Mouse (Mus musculus) C2C12 (cell line): Measurements from ENCODE around the gene Pln. TPM values are rescaled to one million over a fixed set of nuclear protein-coding genes. Genes with fewer than 3 reads are reported as not detected.

ENCODE experiments used
- H3K27me3 ChIP-seq: one replicate; pipeline ENCODE4 v1.6.1; 2011; ENCODE audit not compliant: control insufficient read depth, insufficient read depth, insufficient read length
- H3K36me3 ChIP-seq: one replicate; pipeline ENCODE4 v1.6.1; 2011; ENCODE audit not compliant: control insufficient read depth, insufficient read depth
- H3K4me3 ChIP-seq: one replicate; pipeline ENCODE4 v1.5.1; 2011; ENCODE audit warnings: mild to moderate bottlenecking, control low read depth; ENCODE audit not compliant: poor library complexity, insufficient read depth, severe bottlenecking
- H3K79me2 ChIP-seq: one replicate; pipeline ENCODE4 v1.6.1; 2011; ENCODE audit not compliant: control insufficient read depth, insufficient read depth
- H3K79me3 ChIP-seq: one replicate; pipeline ENCODE4 v1.6.1; 2011; ENCODE audit warnings: low read depth, control low read depth
- H3ac ChIP-seq: one replicate; pipeline ENCODE3; 2011; ENCODE audit warnings: low read depth; ENCODE audit not compliant: control insufficient read depth, insufficient read length
- CEBPB ChIP-seq: IDR thresholded peaks from one replicate; pipeline ENCODE4 v1.6.1; 2011; ENCODE audit warnings: low read depth, mild to moderate bottlenecking, control low read depth, moderate library complexity
- CTCF ChIP-seq: IDR thresholded peaks from one replicate; pipeline ENCODE4 v1.5.1; 2011; ENCODE audit not compliant: control insufficient read depth, insufficient read depth, insufficient read length
- FOSL1 ChIP-seq: IDR thresholded peaks from one replicate; pipeline ENCODE4 v1.8.0; 2011; ENCODE audit warnings: mild to moderate bottlenecking, low read length; ENCODE audit not compliant: poor library complexity, insufficient read depth, severe bottlenecking
- MAX ChIP-seq: IDR thresholded peaks from one replicate; pipeline ENCODE4 v1.6.1; 2011; ENCODE audit warnings: mild to moderate bottlenecking, control low read depth
- MYOD1 ChIP-seq: IDR thresholded peaks from one replicate; pipeline ENCODE4 v1.6.1; 2011; ENCODE audit warnings: low read depth; ENCODE audit not compliant: control insufficient read depth, insufficient read length
- MYOG ChIP-seq: IDR thresholded peaks from one replicate; pipeline ENCODE4 v1.6.1; 2011; ENCODE audit not compliant: control insufficient read depth, insufficient read length; ENCODE audit errors: extremely low read depth
- USF1 ChIP-seq: IDR thresholded peaks from one replicate; pipeline ENCODE4 v1.6.1; 2011; ENCODE audit warnings: low read depth, mild to moderate bottlenecking, control low read depth, moderate library complexity
- polyA plus RNA-seq: library from polyadenylated mRNA; unstranded; fragments of >200 nt; fragmentation: generic; extraction: Trizol; gene quantifications from one replicate; pipeline ENCODE4 v1.2.1, GENCODE M21; 2012; ENCODE audit warnings: missing spikeins

Pln gene
- polyA plus RNA-seq, 1 experiment = 0.04 TPM

DNA sequence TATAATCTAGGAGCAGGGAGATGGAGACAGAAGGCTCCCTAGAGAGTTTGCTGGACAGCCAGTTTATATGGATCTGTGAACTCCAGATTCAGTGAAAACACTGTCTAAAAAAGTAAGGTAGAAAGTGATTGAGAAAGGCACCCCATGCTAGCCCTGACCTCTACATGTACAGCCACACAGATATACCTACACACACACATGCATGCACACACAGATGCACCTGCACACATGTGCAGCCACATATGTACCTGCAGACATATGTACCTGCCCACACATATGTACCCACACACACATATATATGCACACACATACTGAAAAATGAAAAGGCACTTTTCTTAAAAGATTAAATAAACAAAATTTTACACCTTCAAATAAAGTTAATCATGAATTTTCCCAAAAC is 11.1 kb upstream of the Pln start:
- Histone ChIP-seq H3K36me3 (no peaks in the 10 kb centered on the region), H3K27me3 (no peaks in the 10 kb centered on the region), H3K4me3 (no peak overlapping the region), H3K79me3 (no peaks in the 10 kb centered on the region), H3K79me2 (no peaks in the 10 kb centered on the region), H3ac (no peak overlapping the region)
- TF ChIP-seq CTCF (no peak), MAX (no peak), CEBPB (no peak), USF1 (no peak), FOSL1 (no peak), MYOD1 (no peak), MYOG (no peak)

DNA sequence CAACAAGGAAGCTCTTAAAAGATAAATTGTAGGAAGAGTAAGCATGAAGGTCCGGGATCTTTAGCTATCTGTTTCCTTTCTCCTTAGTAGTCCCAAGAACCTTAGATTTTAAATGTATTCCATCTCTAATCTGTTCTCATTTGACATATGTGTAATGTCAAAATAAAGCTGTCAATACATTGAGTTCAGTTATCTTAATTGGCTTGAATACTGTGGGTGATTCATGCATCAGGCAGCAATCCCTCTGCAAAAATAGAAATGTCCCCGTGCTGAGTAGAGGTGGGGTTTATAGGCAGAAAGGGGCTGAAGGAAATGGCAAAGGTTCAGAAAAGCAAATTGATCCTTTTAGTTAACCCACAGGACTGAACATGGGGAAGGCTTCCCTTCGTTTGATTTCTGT is 8.2 kb upstream of the Pln start:
- H3K4me3 ChIP-seq = no peak overlapping the region
- no peak overlapping the region for H3ac ChIP-seq
- H3K27me3 ChIP-seq = no peaks in the 10 kb centered on the region
- TF ChIP-seq CTCF (no peak), FOSL1 (no peak), CEBPB (no peak), MAX (no peak), USF1 (no peak), MYOG (no peak), MYOD1 (no peak)
- H3K79me3 ChIP-seq = no peaks in the 10 kb centered on the region
- no peaks in the 10 kb centered on the region for H3K36me3 ChIP-seq
- no peaks in the 10 kb centered on the region for H3K79me2 ChIP-seq

DNA sequence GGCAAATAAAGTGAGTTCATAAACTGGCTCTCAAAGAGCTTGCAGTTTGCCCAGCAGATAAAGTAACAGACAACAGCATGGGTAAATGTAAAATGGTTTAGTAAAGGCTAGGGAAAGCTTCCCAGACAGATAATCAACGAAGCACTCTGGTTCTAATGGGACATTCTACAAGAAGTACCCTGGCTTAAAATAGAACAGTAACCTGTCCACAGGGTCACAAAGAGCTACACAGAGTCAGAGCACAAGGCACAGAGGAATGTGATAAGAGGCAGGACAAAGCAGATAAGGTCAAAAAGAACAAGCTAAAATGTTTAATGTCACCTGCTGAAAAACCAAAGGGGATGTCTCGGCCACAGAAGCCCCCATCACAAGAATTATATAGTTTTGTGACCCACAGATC is 4.7 kb upstream of the Pln start:
- H3K36me3 ChIP-seq = no peaks in the 10 kb centered on the region
- peaks cover 2% of the 10 kb centered on the region for H3K79me3 ChIP-seq
- TF ChIP-seq USF1 = no peak
- no peak for TF ChIP-seq FOSL1
- TF ChIP-seq MAX = no peak
- TF ChIP-seq CTCF = no peak
- no peak for TF ChIP-seq MYOG
- no peak for TF ChIP-seq CEBPB
- TF ChIP-seq MYOD1 = no peak
- no peaks in the 10 kb centered on the region for H3K79me2 ChIP-seq
- no peak overlapping the region for H3K4me3 ChIP-seq
- no peaks in the 10 kb centered on the region for H3K27me3 ChIP-seq
- no peak overlapping the region for H3ac ChIP-seq

DNA sequence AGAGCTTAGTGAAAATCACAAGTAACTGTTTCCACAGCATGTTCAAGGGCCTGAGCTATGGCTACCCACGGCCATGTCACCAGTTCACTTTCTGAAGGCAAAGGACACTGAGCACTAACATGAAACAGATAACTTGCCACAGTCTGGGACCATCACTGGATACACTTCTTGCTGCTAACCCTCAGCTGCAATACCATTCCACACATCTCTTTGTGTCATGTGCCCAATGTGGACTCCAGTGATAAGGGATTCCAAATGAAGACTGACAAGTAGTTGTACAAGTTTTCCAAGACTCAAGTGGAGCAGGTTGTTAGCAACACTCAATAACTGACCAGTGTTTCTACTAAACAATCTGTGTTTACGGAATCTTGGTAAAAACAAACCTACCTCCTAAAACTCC is 2.2 kb upstream of the Pln start:
- H3K36me3 ChIP-seq = no peaks in the 10 kb centered on the region

DNA sequence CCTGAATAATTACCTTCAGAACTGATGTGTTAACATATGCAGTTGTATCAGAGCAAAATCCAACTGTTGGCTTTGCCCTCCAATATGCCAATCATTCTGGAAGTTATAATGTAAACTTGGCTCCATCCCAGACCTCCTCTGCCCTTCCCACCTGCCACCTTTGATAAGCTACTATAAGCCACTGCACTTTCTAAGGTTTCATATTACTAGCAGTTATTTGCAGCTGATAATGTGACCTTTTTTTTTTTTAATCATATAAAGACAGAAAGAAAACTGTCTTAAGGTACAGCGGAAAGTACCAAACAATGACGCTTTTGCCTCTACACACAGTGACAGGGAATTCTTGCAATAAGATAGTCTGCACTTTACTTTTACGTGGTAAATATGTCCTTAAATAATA is 1.5 kb upstream of the Pln start:
- Histone ChIP-seq H3K79me3 (peaks cover 2% of the 10 kb centered on the region), H3K36me3 (no peaks in the 10 kb centered on the region), H3K27me3 (no peaks in the 10 kb centered on the region), H3ac (no peak overlapping the region), H3K79me2 (no peaks in the 10 kb centered on the region), H3K4me3 (no peak overlapping the region)
- TF ChIP-seq MYOD1 = no peak
- TF ChIP-seq FOSL1 = no peak
- TF ChIP-seq CTCF = no peak
- no peak for TF ChIP-seq MYOG
- no peak for TF ChIP-seq USF1
- no peak for TF ChIP-seq CEBPB
- no peak for TF ChIP-seq MAX

More for the DNA sequence above, 2.2 kb upstream of the Pln start:
- Histone ChIP-seq H3K79me2 (no peaks in the 10 kb centered on the region), H3ac (no peak overlapping the region), H3K27me3 (no peaks in the 10 kb centered on the region), H3K4me3 (no peak overlapping the region), H3K79me3 (peaks cover 2% of the 10 kb centered on the region)
- TF ChIP-seq MYOD1 = no peak
- TF ChIP-seq FOSL1 = no peak

DNA sequence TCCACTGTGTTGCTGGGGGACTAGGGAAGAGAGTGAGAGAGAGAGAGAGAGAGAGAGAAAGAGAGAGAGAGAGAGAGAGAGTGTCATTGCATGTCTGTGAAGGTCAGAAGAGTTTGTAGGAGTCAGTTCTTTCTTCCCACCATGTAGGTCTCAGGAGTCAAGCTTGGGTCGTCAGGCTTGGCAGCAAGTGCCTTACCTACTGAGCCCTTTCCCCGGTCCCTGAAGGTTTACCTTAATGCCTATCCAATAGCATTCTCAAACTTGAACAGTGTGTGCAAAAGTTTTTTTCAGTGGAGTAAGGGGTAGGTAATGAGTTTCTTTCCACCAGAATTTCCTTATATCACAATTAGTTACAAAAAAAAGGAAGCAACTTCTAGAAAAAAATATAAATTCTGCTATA is 1.6 kb downstream of the Pln start:
- H3K4me3 ChIP-seq = no peak overlapping the region
- H3K79me3 ChIP-seq = peaks cover 2% of the 10 kb centered on the region
- TF ChIP-seq MAX = no peak
- TF ChIP-seq USF1 = no peak
- no peaks in the 10 kb centered on the region for H3K79me2 ChIP-seq
- H3K36me3 ChIP-seq = no peaks in the 10 kb centered on the region
- no peaks in the 10 kb centered on the region for H3K27me3 ChIP-seq
- H3ac ChIP-seq = no peak overlapping the region
